Mouse (Mus musculus) brain, embryonic 14.5 days (tissue): ENCODE data around the gene Ifi211.
"Not testable (repeated sequence)": the region's sequence is repeated elsewhere in the genome, so short reads cannot be mapped to it uniquely, and the experiment has no call there.

Experiments used
- CTCF ChIP-seq: fragments of 200-500 bp; IDR thresholded peaks from 2 replicates; pipeline ENCODE4 v1.5.1; 2012; ENCODE audit warnings: inconsistent platforms, mild to moderate bottlenecking, moderate library complexity, borderline replicate concordance; ENCODE audit not compliant: insufficient read depth, insufficient read length; ENCODE audit errors: extremely low read depth
- POLR2A ChIP-seq: fragments of 200-500 bp; IDR thresholded peaks from 2 replicates; pipeline ENCODE4 v1.6.1; 2012; ENCODE audit warnings: mild to moderate bottlenecking, inconsistent platforms, borderline replicate concordance; ENCODE audit not compliant: poor library complexity, insufficient read depth, insufficient read length, severe bottlenecking; ENCODE audit errors: extremely low read depth

DNA sequence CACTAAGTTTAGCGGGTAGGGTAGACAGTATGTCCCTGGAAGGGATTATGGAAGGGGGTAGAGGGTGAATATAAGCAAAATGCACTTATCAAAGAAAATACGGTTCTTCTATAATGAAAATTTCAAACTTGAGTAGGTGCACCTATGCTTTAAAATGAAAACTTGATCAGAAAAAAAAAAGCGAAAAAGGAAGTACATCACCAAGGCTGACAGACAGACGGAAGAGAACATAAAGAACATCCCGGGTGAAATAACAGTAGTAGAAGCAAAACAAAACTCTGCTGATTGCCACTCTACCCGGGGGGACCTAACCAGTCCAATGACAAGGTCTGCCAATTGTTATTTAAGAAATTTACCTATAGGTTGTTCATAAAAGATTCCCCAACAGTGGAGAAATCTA lies 34.6 kb downstream of the Ifi211 start:
- TF ChIP-seq CTCF, POLR2A: not testable (repeated sequence)
